Mouse (Mus musculus) gastrocnemius, postnatal 25 days (tissue): ENCODE measurements around the gene Hcrt. TPM values are rescaled to one million over a fixed set of nuclear protein-coding genes. Genes with fewer than 3 reads are reported as not detected.

ENCODE experiments used
- DNase-seq: peaks from one replicate; pipeline ENCODE4 v3.0.0; 2022
- long read RNA-seq, 2 experiments: library from polyadenylated mRNA; stranded (forward); transcript quantifications; one replicate each; pipeline ENCODE4 v2.0.0; 2021
- total RNA-seq, 2 experiments: library from RNA; stranded (reverse); gene quantifications; 1 replicate in 1 of 2; 2 replicates in 1 of 2; pipeline ENCODE4 v1.2.3; 2021

Hcrt gene
- not detected for total RNA-seq
- long read RNA-seq, experiment 1: 0 reads
- long read RNA-seq, experiment 2: 0 reads

DNA sequence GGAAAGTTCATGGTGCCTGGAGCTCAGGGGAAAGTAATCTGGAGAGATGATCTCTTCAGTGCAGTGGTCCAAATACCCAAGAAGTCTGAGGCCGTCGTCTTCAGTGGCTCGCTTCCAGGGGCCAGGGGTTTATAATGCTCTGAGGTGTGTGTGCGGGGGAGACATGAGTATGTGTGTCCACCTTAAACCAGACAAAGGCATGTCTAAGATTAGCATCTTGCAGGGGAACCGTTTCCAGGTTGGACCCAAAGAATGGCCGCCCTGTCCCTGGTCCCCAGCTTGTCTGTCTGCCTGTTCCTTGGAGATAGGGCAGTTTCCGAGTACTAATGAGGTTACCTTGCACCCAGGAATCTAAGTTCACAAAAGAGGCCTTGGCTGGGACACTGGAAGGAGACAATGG lies at the start of gene Hcrt:
TSS of gene Hcrt (minus strand) at position 101 of the 400 bp plus-strand sequence.
- no peak for DNase-seq

DNA sequence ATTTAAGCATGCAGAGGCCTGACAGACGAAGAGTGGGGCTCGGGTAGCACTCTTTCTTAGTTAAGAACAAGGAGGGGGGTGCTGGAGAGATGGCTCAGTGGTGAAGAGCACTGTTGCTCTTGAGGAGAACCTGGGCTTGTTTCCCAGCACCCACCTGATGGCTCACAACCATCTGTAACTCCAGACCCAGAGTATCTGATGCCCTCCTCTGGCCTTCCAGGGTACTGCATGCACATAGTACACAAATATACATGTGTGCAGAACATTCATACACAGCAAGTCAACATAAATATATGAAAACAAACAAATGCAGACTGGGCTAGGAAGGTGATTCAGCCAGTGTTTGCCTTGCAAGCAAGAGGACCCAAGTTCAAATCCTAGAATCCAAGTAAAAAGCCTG lies 48.4 kb upstream of the Hcrt start:
- DNase-seq: no peak

DNA sequence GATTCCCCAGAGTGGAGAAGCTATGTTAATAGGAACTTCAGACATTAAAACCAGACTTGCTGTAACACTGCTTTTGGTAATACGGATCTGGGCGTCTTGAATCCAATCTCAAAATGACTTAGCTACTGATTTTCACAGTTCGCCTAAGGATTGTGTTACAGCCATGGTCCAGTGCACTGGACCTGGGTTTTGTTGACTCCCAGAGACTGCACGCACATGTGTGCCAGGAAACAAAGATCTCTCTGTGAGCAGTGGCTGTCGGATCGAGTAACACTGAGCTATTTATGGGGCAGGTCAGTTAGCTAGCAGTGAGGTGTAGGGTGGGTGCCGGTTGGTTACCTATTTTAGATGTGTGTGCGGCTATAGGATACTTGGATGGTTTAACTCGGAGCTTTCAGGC lies 47.8 kb upstream of the Hcrt start:
- DNase-seq: no peak

DNA sequence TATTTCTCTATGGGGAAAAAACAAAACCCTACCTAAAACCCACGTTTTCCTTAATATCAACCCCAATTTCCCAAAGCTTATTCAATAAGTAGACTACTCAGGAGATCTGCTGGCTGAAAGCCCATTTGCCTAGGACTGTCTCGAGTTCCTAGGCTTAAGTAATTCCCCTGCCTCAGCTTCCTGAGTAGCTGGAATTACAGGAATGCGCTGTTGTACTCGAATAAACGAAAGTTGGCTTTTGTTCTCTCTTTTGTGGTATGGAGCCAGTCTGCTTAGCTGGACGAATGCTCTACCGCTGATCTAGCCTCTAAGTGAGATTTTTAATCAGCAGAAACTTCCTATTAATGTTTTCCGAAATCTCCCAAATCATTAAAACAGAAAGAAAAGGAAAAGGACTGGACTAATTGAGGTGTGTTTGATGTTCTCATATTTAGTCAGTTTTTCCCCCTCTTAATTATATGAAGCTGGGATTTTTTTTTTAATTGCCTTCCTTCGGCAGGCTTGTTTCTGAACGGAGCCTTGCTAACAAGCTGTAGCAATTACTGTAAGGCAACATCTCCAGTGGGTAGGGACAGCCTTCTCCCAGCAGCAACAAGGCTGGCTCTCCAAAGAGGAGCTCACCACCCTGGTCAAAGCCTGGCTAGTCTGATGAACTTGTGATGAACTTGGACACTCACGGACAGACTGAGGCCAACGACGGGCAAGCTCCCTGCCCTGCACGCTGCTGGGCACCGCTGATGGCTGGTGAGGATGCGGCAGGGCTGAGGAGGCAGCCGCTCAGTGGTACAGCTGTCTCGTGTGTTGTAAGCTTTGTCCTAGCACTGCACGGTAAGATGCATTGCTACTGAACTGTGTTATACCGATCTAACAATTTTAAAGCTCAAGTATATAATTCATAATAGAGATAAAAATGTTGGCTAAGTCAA lies 43.9 kb upstream of the Hcrt start:
- peak; percentile 62 for DNase-seq

DNA sequence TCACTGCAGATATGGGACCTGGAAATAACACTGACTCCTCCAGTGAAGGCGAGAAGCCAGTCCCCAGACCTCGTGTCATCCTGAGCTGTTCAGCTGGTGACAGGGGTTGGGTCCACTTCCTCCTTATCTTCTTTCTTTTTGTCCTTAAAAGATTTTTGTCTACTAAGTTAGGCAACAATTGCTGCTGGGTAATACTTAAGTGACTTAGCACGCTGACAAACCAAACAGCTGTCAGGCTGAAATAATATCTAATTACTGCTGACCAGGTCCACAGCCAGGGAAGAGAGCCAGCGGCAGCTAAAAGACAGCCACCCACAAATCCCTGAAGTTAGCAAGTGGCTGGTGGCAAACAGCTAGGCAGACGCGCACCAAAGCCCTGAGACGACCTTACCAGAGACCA lies 42.8 kb upstream of the Hcrt start:
- peak; percentile 70 for DNase-seq

DNA sequence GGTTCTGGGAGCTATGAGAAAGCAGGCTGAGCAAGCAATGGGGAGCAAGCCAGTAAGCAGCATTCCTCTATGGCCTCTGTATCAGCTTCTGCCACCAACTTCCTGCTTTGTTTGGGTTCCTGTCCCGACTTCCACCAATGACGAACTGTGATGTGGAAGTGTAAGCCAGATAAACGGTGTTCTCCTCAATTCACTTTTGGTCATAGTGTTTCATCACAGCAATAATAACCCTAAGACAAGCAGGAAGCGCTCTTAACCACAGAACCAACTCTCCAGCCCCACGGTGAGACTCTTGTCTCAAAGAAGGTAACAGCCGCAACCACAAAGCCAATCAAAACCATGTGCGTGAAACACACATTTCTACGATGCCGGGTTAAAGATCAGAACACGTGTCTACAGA lies 41.7 kb upstream of the Hcrt start:
- no peak for DNase-seq

DNA sequence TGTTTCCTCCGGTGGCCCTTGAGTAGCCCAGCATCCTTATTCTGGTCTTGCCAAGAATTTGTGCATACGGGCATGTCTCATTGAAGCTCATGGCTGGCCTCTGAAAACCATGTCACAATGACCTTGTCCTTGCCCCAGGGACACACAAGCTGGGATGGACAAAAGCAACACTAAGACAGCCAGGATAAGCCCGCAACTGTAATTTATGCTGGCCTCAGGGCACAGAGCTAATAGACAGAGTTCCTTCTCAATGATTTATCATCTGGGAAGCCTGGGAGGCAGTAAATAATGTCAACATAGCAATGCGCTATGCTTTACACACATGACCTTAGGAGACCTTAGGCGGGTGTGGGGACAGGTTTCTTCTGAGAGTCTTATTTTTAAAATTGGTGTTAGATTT lies 36.7 kb upstream of the Hcrt start:
- no peak for DNase-seq

DNA sequence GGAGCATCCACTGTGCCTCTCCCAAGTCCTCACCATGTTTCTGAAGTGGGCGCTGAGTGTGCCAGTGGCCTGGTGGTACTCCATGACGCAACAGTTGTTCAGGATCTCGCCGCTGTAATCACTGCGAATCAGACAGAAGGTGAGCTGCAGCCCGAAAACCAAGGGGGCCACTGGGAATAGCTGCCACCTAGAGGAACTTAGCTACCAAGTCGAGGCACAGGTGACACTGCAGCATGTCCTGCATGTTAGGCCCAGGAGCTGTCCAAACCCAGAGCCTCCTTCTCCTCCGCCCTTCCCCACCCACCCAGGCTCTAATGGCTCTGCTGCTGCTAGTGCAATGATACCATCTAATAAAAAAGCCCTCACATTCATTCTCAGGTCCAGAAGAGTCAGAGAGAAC lies 33.9 kb upstream of the Hcrt start:
- no peak for DNase-seq

DNA sequence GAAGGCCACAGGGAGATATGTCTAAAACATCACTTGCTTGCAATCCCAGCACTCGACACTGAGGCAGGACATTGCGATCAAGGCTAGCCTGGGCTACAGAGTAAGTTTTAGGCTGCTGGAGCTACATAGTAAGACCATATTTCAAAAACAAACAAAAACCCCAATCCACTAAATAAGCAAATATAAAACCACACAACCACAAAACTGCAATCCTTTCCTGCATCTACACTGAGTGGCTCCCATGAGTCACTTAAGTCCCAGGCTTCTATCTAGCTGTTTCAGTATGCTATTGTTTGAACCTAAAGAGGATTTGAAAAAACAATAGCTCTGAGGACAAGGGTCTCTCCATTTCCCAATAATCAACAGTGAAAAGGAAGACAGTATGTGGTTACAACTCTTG lies 32.7 kb upstream of the Hcrt start:
- no peak for DNase-seq

DNA sequence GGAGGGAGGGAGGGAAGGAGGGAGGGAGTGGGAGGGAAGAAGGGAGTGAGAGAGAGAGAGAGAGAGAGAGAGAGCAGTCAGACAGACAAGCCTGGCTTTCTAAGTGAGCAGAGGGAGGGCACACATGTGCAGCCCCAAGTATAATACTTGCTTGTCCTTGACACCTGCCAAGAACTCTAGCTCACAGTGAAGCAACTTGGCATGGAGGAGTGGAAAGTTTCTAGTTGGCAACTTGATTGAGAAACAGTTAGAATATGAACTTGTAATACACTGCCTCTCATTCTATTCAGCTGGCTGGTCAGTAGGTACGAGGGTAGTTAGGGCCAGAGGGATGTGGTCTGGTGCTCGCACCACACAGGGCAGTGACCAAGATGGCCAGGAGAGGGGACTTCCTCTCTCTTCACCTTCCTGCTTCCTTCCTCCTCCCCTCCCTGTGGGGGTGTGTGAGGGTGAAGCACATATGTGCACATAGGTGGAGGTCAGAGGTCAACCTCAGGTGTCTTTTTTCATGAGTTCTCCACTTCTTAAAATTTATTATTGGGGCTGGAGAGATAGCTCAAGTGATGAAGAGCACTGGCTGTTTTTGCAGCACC lies 28.8 kb upstream of the Hcrt start:
- peak; percentile 54 for DNase-seq

DNA sequence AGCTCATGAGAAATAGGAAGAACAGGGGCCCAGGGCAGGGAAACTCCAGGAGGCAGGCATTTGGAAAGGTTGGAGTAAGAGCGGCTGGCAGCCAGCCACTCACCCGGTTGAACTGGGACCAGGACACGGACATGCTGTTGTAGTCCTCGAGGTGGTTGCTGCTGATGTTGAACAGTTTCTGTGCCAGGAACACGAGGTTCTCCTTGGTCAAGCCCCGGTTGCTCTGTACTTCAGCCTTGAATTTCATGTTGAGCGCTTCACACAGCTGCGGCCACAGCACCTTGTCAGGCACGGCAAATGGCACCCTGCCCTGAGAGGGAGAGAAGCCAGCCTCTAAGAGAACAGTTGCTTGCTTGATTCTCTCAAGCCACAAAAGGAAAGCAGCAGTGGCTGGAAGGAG lies 27.9 kb upstream of the Hcrt start:
- peak; percentile 90 for DNase-seq

DNA sequence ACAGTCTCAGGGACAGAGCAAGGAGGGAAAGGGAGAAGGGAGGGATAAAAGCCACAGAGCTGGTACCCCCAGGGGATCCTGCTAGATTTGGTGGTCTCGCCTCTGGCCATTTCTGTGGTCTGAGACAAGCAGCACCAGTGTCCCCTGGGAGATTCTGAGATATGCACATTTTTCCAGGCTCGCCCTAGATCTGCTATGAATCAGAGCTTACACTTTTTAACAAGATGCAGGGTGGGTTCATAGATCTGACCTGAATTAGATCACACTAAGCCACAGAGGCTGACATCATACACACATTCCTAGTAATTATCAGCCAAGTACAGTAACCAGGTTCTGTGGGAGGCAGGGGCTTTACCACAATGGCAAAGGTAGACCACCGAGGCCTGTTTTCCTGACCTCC lies 27.0 kb upstream of the Hcrt start:
- DNase-seq: no peak

DNA sequence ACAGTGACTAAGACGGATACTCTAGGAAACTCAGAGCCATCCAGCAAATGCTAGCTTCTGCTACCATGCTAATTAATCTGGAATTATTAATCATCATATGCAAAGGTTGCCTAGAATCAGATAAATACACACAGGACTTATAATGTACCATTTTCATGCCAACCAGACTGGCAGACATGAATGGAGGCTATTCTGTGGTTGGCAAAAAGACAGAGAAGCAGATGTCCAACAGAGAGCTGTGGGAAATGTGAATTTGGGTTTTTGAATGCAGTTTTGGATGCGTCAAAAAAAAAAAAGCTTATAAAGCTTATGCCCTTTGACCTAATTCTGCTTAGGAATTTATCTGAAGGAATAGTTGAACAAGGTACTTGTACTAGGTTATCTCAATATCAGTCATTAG lies 23.0 kb upstream of the Hcrt start:
- DNase-seq: no peak

DNA sequence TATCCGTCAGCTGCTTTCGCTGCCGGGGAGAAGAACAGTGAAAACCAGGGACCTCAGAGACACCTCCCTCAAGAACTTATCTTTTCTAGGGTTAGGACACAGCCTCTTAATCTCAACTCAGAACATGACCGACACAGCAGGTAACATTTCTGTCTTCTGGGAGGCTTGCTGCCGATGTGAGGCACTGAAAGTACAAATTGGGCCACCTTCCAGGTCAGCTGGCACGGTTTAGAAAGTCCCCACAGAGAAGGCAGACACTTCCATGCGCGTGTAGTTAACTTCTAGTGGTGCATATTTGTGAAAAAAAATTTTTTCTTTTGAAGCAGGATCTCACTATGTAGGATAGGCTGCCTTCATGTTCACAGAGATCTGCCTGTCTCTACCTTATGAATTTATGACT lies 21.6 kb upstream of the Hcrt start:
- no peak for DNase-seq

DNA sequence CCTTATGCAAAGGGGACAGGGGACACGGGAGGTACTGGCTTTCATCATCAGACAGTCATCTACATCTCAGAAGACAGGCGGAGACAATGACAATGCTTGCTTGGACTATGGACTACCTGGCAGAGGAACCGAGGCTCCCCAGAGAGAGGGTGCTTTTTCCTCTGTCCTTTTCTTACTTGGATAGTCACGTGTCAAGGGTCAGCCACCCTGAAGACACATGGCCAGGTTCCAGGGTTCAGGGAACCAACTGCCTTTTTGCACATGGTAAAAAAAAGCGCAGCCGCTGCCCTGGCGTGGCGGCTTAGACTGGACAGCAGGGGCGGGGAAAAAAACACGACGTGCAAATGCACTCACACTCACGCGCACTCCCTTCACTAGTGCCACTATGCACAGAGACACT lies 19.8 kb upstream of the Hcrt start:
- DNase-seq: no peak

DNA sequence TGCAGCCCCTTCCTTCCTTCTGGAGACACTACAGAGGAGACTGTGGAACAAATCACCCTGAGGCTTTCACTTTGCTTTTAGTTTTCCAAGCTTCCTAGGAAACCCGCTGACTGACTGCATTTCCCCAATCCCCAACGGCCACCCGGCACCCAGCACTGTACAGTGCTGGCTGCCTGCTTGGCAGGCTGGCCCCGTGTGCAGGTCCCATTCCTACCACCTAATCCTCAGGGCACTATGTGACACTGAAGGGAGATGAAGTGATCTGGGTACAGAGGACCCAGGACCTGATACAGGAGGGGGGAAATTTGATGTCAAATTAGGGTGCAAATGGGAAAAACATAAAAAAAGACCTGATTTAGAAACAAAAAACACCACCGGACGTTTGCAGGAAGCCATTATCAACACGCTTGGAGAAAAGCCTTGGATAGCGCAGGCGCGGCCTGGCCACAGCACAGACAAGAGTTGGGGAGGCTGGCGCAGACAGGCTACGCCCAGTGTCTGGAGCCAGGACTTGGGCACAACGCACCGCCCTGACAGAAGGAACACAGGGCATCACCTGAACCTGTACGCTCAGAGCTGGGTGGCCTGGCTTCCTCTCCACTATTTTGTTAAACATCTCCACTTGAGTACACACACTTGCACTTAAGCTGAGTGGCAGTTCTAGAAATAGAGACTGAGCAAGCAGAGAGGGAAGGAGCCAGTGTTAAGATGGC lies 19.2 kb upstream of the Hcrt start:
- no peak for DNase-seq

DNA sequence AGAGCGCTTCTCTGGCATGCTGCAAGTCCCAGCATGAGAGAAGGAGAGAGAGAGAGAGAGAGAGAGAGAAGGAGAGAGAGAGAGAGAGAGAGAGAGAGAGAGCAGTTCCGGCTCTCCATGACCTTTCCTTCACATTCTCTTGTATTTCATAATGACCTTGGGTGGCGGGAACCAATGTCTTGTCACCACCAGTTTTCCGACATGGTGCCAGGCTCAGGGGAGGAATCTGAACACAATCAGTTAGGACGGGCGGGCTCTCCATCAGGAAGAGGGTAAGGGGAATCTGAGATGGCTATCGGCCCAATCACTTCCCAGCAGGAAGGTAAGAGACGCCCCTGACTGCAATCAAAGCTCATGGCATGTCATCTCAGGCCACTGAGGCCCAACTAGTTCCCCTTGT lies 17.5 kb upstream of the Hcrt start:
- no peak for DNase-seq

DNA sequence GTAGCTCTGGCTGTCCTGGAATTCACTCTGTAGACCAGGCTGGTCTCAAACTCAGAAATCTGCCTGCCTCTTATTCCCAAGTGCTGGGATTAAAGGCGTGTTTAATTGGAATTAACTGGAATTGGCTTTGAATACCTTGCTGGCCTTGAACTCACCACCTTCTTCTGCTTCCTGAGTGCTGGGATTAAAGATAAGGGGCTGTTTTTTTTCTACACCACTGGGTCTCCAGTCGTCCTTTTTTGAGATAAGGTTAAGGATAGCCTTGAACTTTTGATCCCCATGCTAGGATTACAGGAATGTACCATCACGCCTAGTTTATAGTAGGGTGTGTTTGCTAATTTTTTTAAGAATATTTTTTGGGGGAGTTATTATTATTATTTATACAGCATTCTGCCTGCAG lies 15.3 kb upstream of the Hcrt start:
- DNase-seq: no peak

DNA sequence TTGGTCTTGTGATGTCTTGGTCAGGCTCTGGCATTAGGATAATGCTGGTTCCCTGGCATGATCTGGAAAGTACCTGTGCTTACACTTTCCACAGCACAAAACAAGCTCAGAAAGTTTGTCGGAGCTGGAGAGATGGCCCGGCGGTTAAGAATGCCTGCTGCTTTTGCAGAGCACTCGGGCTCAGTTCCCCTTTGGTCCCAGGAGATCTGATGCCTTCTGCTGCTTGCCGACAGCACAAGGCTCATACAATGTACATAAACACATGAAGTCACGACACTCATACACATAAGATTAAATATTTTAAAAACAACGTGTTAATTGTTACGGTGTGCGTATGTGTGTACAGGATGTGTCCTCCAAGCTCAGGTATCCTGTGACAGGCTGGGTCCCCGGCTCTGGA lies 13.2 kb upstream of the Hcrt start:
- no peak for DNase-seq

DNA sequence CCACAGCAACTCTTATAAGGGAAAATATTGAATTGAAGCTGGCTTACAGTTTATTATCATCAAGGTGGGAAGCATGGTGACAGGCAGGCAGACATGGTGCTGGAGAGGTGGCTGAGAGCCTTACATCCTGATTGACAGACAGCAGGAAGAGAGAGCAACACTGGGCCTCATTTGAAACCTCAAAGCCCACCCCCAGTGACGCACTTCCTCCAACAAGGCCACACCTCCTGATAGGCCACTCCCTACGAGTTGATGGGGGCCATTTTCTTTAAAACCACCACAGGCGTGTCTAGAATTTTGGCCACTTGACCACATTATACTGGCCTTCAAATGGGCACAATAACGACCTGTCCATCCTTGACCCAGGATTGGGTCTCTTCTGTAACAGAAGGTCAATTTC lies 11.5 kb upstream of the Hcrt start:
- no peak for DNase-seq

DNA sequence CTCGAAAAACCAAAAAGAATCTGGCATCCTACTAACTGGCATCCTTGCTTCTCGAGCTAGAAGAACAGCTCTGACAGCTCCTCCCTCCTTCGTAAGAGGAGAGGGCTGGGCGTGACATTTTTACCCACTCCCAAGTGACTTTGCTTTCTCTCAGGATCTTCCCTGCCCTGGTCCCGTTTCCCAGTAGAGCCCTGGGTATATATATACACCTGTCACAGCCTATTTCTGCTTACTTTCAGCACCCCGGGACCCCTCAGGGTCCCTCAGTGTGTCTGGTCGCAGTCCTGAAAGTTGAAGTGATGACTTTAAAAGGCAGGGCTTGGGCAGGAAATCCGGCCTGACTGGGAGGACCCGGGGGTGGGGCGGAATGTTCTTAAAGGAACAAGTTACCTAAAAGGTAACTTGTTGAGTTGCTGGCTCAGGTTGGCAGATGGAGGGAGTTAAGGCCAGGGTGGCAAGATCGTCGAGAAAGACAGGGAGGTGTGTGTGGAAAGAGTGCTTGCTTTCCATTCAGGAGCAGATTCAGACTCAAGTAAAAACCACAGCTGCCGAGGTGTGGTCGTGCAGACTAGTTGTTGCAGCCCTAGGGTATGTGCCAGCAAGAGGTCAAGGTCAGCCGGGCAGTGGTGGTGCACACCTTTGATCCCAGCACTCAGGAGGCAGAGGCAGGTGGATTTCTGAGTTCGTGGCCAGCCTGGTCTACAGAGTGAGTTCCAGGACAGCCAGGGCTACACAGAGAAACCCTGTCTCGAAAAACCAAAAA lies 8.1 kb upstream of the Hcrt start, which contains the start of gene Ghdc:
TSS of gene Ghdc (minus strand) at position 312 of the 763 bp plus-strand sequence.
- DNase-seq: peak; percentile 82

DNA sequence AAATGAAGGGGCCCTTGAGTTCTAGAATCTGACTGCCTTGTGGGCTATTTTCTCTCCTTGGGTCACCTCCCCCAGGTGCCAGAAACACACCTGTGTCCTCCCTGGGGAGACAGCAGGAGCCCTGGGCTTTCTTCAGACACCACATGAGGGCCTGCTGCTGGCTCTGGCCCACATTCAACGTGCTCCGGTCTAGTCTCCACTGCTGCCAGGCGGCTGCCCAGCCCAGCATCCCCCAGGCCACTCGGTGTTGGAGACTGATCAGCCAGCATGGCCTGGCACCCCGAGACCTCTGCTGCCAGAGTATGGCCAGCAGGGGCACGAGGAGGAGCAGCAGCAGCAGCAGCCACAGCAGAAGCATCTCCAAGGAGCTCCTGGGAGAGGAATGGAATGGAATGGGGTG lies 7.2 kb upstream of the Hcrt start:
- DNase-seq: no peak
